Mouse (Mus musculus) ES-E14 (cell line): ENCODE data around the gene Notum.

Experiments used
- CHD2 ChIP-seq: IDR thresholded peaks from 2 replicates; pipeline ENCODE4 v1.6.1; 2014; ENCODE audit warnings: mild to moderate bottlenecking, low read depth, low read length, inconsistent platforms
- HCFC1 ChIP-seq: IDR thresholded peaks from 2 replicates; pipeline ENCODE4 v1.6.1; 2012; ENCODE audit warnings: low read length, inconsistent platforms, borderline replicate concordance; ENCODE audit not compliant: insufficient read depth
- MAFK ChIP-seq: IDR thresholded peaks from 2 replicates; pipeline ENCODE4 v1.6.1; 2014; ENCODE audit warnings: mild to moderate bottlenecking, low read depth, low read length, inconsistent platforms; ENCODE audit not compliant: insufficient read depth
- ZC3H11A ChIP-seq: IDR thresholded peaks from 2 replicates; pipeline ENCODE4 v1.6.1; 2012; ENCODE audit warnings: low read depth, mild to moderate bottlenecking, inconsistent platforms, low read length, borderline replicate concordance
- ZNF384 ChIP-seq: IDR thresholded peaks from 2 replicates; pipeline ENCODE4 v1.6.1; 2012; ENCODE audit warnings: low read depth, low read length, inconsistent platforms

DNA sequence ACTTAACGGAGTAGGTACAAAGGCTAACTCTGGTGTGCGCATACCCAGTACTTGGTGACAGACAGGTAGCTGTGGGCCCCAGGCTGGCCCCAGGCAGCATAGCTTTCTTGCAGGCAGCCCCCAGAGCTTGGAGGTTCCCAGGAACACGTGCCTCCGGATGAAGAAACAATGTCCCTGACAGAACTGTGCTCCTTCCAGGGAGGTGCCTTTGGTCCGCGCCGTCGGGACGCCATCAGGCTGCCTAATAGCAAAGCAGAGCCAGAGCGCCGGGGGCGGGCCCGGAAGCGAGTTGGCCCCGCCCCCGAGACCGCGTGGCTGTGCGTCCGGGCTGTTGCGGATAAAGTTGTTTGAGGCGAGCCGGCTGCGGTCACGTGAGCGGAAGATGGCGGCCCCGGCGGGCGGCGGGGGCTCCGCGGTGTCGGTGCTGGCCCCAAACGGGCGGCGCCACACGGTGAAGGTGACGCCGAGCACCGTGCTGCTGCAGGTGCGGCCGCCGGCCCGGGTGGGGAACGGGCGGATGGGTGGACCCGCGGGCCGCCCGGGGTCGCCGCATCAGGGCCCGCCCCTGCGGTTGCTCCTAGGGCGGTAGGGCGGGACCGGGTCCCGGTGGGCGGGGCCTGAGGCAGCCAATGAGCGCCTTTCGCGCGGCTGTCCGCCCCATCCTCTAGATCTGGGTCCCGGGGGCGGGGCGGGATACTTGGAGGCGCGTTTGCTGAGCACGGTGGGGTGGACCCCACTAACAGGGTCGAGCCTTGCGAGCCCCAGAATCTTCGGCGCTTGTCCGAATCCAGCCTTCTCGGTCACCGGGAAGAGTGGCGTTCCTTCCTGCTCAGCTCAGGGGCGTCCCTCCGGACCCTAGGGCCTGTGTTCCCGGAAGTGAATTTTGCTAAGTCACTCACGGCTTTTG lies 12.0 kb upstream of the Notum start, which contains the start of gene Aspscr1:
- TF ChIP-seq MAFK (peak; percentile 75; the same call in 1 of the 2 replicates), HCFC1 (peak; percentile 75), ZC3H11A (no peak), ZNF384 (peak; percentile 44; the same call in 1 of the 2 replicates), CHD2 (no peak)
